Mouse (Mus musculus): ENCODE data around the gene Trmt2b.
A peak's percentile ranks its signal among the peaks of the same experiment; 100 is the strongest.
"Not testable (repeated sequence)": the region's sequence is repeated elsewhere in the genome, so short reads cannot be mapped to it uniquely, and the experiment has no call there.

Trmt2b gene

DNA sequence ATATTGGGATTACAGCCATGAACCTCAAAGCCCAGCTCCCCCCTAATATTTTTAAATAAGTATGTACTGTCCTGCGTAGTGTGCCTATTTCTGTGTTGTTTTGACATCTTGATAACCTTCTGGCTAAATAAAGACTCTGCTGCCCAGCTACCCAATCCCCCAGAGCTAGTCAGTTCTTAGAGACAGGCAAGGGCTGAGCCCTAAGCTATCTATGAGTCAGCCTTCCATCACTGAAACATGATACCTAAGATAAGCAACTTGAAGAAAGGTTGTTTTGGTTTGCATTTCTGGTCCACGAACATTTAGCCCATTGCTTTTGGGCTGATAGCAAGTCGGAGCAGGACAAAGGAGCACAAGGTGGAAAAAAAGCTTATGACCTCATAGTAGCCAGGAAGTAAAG lies 56.2 kb downstream of the Trmt2b start:
- no peak for DNase-seq (ENCODE audit: low spot score in 2 of 2)

DNA sequence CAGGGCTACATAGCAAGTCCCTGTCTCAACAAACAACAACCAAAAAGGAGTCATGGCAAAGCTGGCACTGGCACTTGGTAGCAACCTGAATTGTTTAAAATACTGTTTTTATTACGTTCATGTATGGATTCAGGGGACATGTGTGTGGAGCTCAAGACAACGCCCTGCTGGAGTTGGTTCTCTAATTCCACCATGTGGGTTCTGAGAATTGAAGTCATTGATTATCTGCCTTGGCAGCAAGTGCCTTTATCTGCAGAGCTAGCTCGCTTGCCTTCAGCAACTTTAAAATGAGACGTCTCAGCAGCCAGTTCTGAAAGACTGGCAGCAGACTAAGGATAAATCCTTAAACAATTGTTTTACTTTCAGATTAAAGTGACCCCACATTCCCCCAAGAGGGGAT lies 58.6 kb downstream of the Trmt2b start:
- no peak for DNase-seq (ENCODE audit: low spot score in 2 of 2)

DNA sequence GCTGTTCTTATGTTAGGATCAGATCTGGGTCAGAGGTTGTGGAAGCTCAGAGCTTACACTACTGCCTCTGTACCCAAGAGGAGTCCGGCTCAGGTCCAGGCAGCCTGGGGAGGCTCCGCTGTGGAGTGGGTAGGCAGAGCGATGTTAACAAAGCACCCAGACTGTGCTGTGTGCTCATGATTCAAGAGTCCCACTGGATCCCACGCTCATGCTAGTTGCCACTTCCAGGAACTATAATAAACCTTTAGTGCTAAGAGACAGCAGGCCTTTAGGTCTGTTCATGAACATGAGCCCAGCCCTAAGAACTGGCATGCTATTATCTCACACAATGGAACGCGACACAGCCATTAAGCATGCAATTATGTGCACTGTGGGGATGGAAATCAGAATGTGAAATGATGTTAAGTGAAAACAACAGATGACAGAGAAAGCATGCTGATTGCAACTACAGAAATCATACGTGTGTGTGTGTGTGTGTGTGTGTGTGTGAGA lies 65.6 kb downstream of the Trmt2b start:
- peak in 1 of 2 experiments; percentile 14 for DNase-seq (ENCODE audit: low spot score in 2 of 2)

DNA sequence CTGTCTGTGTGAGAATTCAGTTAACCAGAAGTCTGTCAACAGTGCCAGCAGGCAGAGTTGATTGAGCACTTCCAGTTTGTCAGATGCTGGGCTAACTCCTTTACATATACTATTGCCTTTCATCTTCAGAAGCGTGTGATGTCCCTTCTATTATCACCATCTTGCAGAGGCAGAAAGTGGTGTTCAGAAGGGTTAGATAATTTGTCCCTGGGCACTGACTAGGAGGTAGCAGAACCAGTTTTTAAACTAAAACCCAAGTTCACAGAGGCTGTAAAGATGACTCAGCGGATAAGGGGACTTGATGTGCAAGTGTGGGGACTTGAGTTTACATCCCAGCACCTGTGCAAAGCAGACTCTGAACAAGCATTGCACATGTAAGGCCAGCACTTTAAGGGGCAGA lies 68.3 kb downstream of the Trmt2b start:
- no peak for DNase-seq (ENCODE audit: low spot score in 2 of 2)

DNA sequence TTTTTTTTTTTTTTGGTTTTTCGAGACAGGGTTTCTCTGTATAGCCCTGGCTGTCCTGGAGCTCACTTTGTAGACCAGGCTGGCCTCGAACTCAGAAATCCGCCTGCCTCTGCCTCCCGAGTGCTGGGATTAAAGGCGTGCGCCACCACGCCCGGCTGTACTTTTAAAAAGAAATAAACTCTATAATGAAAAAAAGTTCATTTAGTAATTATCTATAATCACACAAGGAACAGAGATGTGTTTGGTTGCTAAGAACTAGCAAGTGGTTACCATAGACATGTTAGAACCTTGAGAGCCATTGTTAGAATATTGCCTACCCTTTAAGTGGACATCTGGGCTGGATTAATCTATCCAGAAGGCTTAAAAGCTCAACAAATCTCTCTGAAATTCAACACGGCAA lies 89.6 kb downstream of the Trmt2b start, which contains the start of gene Arl13a:
Arl13a (plus strand) TSS at position 301 of the 400 bp plus-strand sequence.
- not testable (repeated sequence) for DNase-seq (ENCODE audit: low spot score in 2 of 2)

DNA sequence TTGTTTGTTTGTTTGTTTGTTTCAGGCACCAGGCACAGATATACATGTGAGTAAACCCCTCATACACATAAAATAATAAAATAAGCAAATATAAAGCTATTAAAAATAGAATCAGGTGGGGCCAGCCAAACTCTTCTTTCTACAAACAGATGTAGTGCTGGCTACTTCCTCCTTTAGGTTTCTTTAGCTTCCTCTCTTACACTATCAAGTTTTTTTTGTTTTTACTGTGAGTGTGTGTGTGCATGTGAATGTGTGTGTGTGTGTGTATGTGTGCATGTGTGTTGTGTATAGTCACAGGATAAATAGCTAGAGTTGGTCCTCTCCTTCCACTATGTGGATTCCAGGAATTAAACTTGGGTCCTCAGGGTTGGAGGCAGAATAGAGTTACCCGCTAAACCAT lies 102.1 kb downstream of the Trmt2b start:
- no peak for DNase-seq (ENCODE audit: low spot score in 2 of 2)

Measured in right cerebral cortex, postnatal 36 days (tissue).